Mouse (Mus musculus) kidney, adult 2 months (tissue): ENCODE results near the gene Gm17660.

Experiments
- CTCF ChIP-seq: fragments of 200-500 bp; conservative IDR thresholded peaks from 2 replicates; pipeline ENCODE4 v1.5.1; 2011; ENCODE audit warnings: low read depth, mild to moderate bottlenecking, control low read depth, low read length, moderate library complexity, mixed read lengths; ENCODE audit not compliant: insufficient read depth, insufficient read length
- POLR2A ChIP-seq: fragments of 200-500 bp; IDR thresholded peaks from one replicate; pipeline ENCODE4 v1.6.1; 2011; ENCODE audit warnings: low read depth, low read length, control low read depth

GRCm38 (mm10) chr5:104023289-104024020, 54.0 kb downstream of the Gm17660 start:
- TF ChIP-seq POLR2A (no peak), CTCF (no peak)
